Mouse (Mus musculus): Measurements from ENCODE around the gene Nfia. TPM values are rescaled to one million over a fixed set of nuclear protein-coding genes. Genes with fewer than 3 reads are reported as not detected.

Gene Nfia
- polyA plus RNA-seq, 1 experiment from 2014 or later = 37.2 TPM

DNA sequence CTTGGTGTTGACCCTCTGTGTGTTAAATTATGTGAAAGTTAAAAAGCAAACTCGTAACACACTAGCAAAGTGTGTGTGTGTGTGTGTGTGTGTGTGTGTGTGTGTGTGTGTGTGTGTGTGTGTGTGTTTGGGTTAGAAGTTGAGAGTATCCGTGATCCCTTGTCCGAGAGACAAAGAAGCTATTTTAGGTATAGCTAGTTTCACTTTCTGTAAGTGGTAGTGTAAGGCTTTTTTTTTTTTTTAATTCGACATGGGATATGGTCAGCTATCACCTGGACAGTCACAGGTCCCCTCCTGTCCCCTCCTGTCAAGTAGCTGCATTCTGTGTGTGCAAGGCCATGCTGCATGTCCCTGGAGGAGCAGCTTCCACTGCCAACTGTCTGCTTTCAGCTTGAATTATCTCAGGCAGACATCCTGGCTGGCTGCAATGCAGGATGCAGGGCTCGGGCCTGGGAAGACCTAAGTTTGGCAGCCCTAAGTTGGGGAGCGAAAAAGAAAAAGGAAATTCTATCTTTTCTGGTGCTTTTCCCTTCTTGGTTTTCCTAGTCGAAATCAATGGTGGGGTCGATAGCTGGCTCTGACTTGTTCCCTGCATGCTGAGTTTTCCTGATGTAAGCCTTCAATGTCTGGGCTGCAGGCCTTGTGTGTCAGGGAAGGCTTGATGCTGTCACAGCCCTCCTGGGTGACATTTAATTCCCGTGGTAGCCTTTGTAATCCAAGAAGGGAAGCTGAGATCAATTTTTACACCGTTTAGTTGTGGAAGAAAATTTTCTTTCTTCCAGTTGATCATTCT, 147.9 kb downstream of the Nfia start:
- no peaks in the 10 kb centered on the region for H3K36me3 ChIP-seq (ENCODE audit: control insufficient read depth, insufficient read depth, low read length)
- no peaks in the 10 kb centered on the region for H3K9me3 ChIP-seq (ENCODE audit: control insufficient read depth, low read length)
- WGBS = 52% methylated on average over 10 of the region's 10 CpGs
- peaks cover 19% of the 10 kb centered on the region for H3K4me1 ChIP-seq (ENCODE audit: control insufficient read depth, insufficient read depth, low read length)
- no peak overlapping the region for H3K4me3 ChIP-seq (replicated peaks; ENCODE audit: low read depth, low read length)
- ATAC-seq (ENCODE audit: low FRiP score, low TSS enrichment) (no peak), DNase-seq (peak; percentile 53)
- H3K9ac ChIP-seq (replicated peaks; ENCODE audit: low read length) = no peak overlapping the region
- H3K27me3 ChIP-seq (ENCODE audit: control insufficient read depth, insufficient read depth, low read length) = no peaks in the 10 kb centered on the region
- H3K27ac ChIP-seq (replicated peaks; ENCODE audit: low read depth, low read length) = peak overlapping the region; percentile 38; the same call in 1 of the 2 replicates
- no peak overlapping the region for H3K4me2 ChIP-seq (ENCODE audit: low read length)

DNA sequence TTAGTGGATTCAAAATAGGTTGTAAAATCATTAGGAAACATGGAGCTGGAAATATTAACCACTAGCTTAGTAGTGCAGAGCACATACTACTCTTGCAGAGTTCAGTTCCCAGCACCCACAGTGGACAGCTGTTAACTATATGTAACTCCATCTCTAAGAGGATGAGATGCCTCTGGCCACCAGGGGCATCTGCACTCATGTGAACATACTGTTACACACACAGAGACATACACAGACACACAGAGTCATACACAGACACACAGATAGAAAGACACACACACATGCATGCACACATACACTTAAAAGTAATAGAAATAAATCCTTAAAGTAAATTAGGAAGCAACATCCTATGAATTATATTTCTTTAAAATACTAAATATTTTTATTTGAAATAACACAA, 149.1 kb downstream of the Nfia start:
- no peak overlapping the region for H3K4me2 ChIP-seq (ENCODE audit: low read length)
- DNase-seq = no peak
- no peaks in the 10 kb centered on the region for H3K9me3 ChIP-seq (ENCODE audit: control insufficient read depth, low read length)
- no peaks in the 10 kb centered on the region for H3K36me3 ChIP-seq (ENCODE audit: control insufficient read depth, insufficient read depth, low read length)
- H3K4me3 ChIP-seq (replicated peaks; ENCODE audit: low read depth, low read length) = no peak overlapping the region
- H3K4me1 ChIP-seq (ENCODE audit: control insufficient read depth, insufficient read depth, low read length) = peaks cover 26% of the 10 kb centered on the region
- ATAC-seq (ENCODE audit: low FRiP score, low TSS enrichment) = no peak
- H3K9ac ChIP-seq (replicated peaks; ENCODE audit: low read length) = no peak overlapping the region
- no peak overlapping the region for H3K27ac ChIP-seq (replicated peaks; ENCODE audit: low read depth, low read length)
- no peaks in the 10 kb centered on the region for H3K27me3 ChIP-seq (ENCODE audit: control insufficient read depth, insufficient read depth, low read length)

DNA sequence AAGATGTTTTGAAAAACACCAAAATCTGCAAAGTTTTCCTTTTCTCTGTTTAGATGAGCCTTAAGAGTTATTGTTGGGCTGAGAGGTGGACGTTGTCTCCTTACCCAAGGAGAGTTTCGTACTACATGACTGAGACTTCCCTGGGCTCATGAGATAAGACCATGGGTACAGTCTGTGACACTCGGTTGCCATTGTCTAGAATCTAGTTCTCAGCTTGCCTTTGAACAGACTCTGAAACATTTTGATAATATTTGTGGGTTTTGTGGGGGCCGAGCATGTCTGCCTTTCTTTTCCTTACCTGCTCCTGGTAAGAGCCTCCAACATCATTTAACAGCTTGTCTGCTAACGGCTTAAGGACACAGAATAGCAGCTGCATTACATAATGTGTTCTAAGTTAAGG, 150.7 kb downstream of the Nfia start:
- Histone ChIP-seq H3K4me1 (ENCODE audit: control insufficient read depth, insufficient read depth, low read length) (peaks cover 20% of the 10 kb centered on the region; the same call in 1 of the 2 replicates), H3K4me3 (replicated peaks; ENCODE audit: low read depth, low read length) (no peak overlapping the region), H3K9ac (replicated peaks; ENCODE audit: low read length) (no peak overlapping the region), H3K27ac (replicated peaks; ENCODE audit: low read depth, low read length) (no peak overlapping the region), H3K4me2 (ENCODE audit: low read length) (no peak overlapping the region), H3K36me3 (ENCODE audit: control insufficient read depth, insufficient read depth, low read length) (no peaks in the 10 kb centered on the region), H3K9me3 (ENCODE audit: control insufficient read depth, low read length) (no peaks in the 10 kb centered on the region), H3K27me3 (ENCODE audit: control insufficient read depth, insufficient read depth, low read length) (no peaks in the 10 kb centered on the region)
- DNase-seq (no peak), ATAC-seq (ENCODE audit: low FRiP score, low TSS enrichment) (no peak)
- WGBS = 89% methylated on average over 5 of the region's 5 CpGs

DNA sequence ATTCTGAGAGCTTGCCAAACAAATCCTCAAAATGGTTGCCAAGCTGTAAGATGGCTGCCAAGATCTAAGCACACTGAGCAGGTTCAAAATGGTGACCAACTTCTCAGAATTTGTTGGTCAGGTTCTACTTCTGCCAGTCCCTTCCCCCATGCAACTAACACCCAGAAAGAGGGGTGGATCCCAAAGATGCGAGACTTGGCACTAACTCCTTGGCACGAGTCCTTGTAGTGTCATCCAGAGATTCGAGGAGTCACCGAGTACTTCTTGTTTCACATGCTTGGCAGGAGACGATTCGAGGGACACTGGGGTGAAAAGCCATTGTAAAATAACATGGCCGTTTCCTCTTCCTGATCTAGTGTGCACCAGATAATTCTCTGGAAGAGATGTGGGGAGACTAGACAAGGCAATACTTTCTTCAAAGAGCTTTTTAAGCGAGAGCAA, 151.4 kb downstream of the Nfia start:
- no peaks in the 10 kb centered on the region for H3K27me3 ChIP-seq (ENCODE audit: control insufficient read depth, insufficient read depth, low read length)
- H3K36me3 ChIP-seq (ENCODE audit: control insufficient read depth, insufficient read depth, low read length) = no peaks in the 10 kb centered on the region
- peaks cover 19% of the 10 kb centered on the region; the same call in 1 of the 2 replicates for H3K4me1 ChIP-seq (ENCODE audit: control insufficient read depth, insufficient read depth, low read length)
- H3K4me3 ChIP-seq (replicated peaks; ENCODE audit: low read depth, low read length) = no peak overlapping the region
- ATAC-seq (ENCODE audit: low FRiP score, low TSS enrichment) (no peak), DNase-seq (peak; percentile 55)
- no peaks in the 10 kb centered on the region for H3K9me3 ChIP-seq (ENCODE audit: control insufficient read depth, low read length)
- H3K27ac ChIP-seq (replicated peaks; ENCODE audit: low read depth, low read length) = no peak overlapping the region
- WGBS = 74% methylated on average over 8 of the region's 8 CpGs
- no peak overlapping the region for H3K4me2 ChIP-seq (ENCODE audit: low read length)
- H3K9ac ChIP-seq (replicated peaks; ENCODE audit: low read length) = no peak overlapping the region

DNA sequence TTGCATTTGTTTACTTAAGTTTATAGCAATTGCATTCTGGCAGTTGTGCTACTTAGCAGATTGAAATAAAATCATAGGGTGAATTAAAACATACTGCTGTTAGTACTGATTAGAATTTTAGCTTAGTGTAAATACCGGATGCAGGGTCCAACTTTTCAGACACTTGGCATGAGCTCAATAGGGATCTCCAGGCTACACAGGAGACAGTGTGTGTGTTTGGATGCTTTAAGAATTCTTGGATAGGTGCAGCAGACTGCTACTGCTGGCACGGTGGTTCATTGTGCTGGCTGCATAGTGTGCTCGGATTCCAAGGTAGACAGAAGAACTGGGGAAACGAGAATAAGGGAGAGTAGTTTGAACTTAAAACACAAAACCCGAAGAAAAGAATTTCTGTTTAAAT, 151.9 kb downstream of the Nfia start:
- peak; percentile 41 for DNase-seq
- WGBS = 56% methylated on average over 5 of the region's 5 CpGs

DNA sequence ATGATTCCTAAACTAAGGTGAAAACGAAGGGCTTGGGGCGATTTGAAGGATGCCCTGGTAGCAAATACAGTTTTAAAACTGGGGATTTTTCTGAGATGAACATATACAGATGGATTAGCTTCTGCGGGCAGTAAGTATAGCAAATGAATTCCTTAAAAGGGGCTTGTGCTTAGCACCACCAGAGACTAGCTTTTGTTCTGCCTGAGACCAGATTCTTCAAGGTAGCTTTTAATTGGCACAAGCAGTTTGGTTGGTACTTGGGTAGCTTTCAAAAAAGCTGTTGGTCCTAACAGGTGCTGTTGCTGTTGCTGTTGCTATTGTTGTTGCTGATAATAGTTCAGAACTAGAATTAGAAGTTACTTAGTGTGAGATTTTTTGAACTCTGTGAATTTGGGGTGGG, 152.3 kb downstream of the Nfia start:
- ATAC-seq (ENCODE audit: low FRiP score, low TSS enrichment) (no peak), DNase-seq (no peak)
- Histone ChIP-seq H3K27me3 (ENCODE audit: control insufficient read depth, insufficient read depth, low read length) (no peaks in the 10 kb centered on the region), H3K9me3 (ENCODE audit: control insufficient read depth, low read length) (no peaks in the 10 kb centered on the region), H3K4me1 (ENCODE audit: control insufficient read depth, insufficient read depth, low read length) (peaks cover 19% of the 10 kb centered on the region; the same call in 1 of the 2 replicates), H3K9ac (replicated peaks; ENCODE audit: low read length) (no peak overlapping the region), H3K27ac (replicated peaks; ENCODE audit: low read depth, low read length) (no peak overlapping the region), H3K4me3 (replicated peaks; ENCODE audit: low read depth, low read length) (no peak overlapping the region), H3K4me2 (ENCODE audit: low read length) (no peak overlapping the region), H3K36me3 (ENCODE audit: control insufficient read depth, insufficient read depth, low read length) (no peaks in the 10 kb centered on the region)
- 61% methylated on average over 3 of the region's 3 CpGs for WGBS

More for the DNA sequence above, 151.9 kb downstream of the Nfia start:
- no peak for ATAC-seq (ENCODE audit: low FRiP score, low TSS enrichment)
- H3K4me1 ChIP-seq (ENCODE audit: control insufficient read depth, insufficient read depth, low read length) = peaks cover 19% of the 10 kb centered on the region; the same call in 1 of the 2 replicates
- H3K9me3 ChIP-seq (ENCODE audit: control insufficient read depth, low read length) = no peaks in the 10 kb centered on the region
- no peak overlapping the region for H3K9ac ChIP-seq (replicated peaks; ENCODE audit: low read length)
- H3K4me3 ChIP-seq (replicated peaks; ENCODE audit: low read depth, low read length) = no peak overlapping the region
- H3K36me3 ChIP-seq (ENCODE audit: control insufficient read depth, insufficient read depth, low read length) = no peaks in the 10 kb centered on the region
- H3K4me2 ChIP-seq (ENCODE audit: low read length) = no peak overlapping the region
- no peaks in the 10 kb centered on the region for H3K27me3 ChIP-seq (ENCODE audit: control insufficient read depth, insufficient read depth, low read length)
- H3K27ac ChIP-seq (replicated peaks; ENCODE audit: low read depth, low read length) = no peak overlapping the region

DNA sequence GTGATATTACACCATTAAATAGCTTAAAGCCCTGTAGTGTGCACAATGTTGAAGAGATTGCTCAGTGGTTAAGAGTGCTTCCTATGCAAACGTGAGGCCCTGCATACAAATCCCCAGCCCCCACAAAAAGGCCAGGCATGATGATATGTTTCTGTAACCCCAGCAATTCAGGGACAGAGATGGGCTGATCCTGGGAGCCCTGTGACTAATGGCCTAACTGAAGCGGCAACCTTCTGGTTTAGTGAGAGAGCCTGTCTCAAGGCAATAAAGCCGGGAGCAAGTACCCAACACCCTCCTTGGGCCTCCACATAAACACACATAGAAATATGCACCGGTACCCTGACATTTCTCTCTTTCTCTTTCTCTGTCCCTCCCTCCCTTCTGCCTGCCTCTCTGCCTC, 153.1 kb downstream of the Nfia start:
- Histone ChIP-seq H3K27ac (replicated peaks; ENCODE audit: low read depth, low read length) (no peak overlapping the region), H3K27me3 (ENCODE audit: control insufficient read depth, insufficient read depth, low read length) (no peaks in the 10 kb centered on the region), H3K4me1 (ENCODE audit: control insufficient read depth, insufficient read depth, low read length) (peaks cover 17% of the 10 kb centered on the region; the same call in 1 of the 2 replicates), H3K4me3 (replicated peaks; ENCODE audit: low read depth, low read length) (no peak overlapping the region), H3K36me3 (ENCODE audit: control insufficient read depth, insufficient read depth, low read length) (no peaks in the 10 kb centered on the region), H3K9me3 (ENCODE audit: control insufficient read depth, low read length) (no peaks in the 10 kb centered on the region), H3K9ac (replicated peaks; ENCODE audit: low read length) (no peak overlapping the region), H3K4me2 (ENCODE audit: low read length) (no peak overlapping the region)
- WGBS = 57% methylated on average over 4 of the region's 4 CpGs
- ATAC-seq (ENCODE audit: low FRiP score, low TSS enrichment) = no peak
- DNase-seq = no peak

DNA sequence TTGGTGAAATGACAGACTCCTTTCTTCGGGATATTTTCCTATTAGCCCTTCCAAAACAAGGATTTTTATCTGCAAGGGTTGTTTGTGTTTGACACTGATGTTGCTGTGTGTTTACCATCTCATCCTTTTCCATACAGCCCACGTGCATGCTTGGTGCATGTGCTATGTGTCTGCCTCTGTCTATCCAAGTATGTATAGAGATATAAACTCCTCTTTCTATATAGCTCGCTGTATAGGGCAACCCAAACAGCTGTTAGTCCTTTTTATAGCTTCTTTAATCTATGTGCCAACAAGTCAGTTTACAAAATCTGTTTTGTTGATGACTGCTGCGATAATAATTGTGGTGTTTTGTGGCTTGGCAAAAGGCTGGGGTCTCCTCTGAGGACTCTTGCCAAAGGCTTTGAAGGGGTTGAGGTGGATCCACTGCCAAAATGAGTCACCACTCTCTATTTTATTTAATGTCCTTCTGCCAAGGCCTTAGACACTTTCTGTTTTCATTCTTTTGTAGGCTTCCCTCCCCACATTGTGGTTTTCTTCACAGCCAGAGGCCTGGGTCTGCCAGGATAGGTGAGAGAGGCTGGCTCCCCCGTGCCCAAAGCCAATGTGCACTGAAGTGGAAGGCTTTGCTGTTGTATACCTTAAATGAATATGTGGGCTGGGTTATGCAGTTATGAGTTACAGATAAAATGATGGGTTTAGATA, 154.2 kb downstream of the Nfia start:
- Histone ChIP-seq H3K4me3 (replicated peaks; ENCODE audit: low read depth, low read length) (no peak overlapping the region), H3K4me2 (ENCODE audit: low read length) (no peak overlapping the region), H3K9me3 (ENCODE audit: control insufficient read depth, low read length) (no peaks in the 10 kb centered on the region), H3K27ac (replicated peaks; ENCODE audit: low read depth, low read length) (0 out of 2 replicates have a peak overlapping the region, but pooled peaks have one; percentile 32), H3K9ac (replicated peaks; ENCODE audit: low read length) (no peak overlapping the region), H3K4me1 (ENCODE audit: control insufficient read depth, insufficient read depth, low read length) (peaks cover 12% of the 10 kb centered on the region; the same call in 1 of the 2 replicates), H3K36me3 (ENCODE audit: control insufficient read depth, insufficient read depth, low read length) (no peaks in the 10 kb centered on the region), H3K27me3 (ENCODE audit: control insufficient read depth, insufficient read depth, low read length) (no peaks in the 10 kb centered on the region)
- DNase-seq = peak; percentile 33
- peak; percentile 37 for ATAC-seq (ENCODE audit: low FRiP score, low TSS enrichment)
- WGBS = 71% methylated on average over 5 of the region's 5 CpGs

Measured in midbrain, embryonic 14.5 days (tissue).